Mouse (Mus musculus): ENCODE measurements around the gene 4930451I11Rik. TPM values are rescaled to one million over a fixed set of nuclear protein-coding genes. Genes with fewer than 3 reads are reported as not detected.
A peak's percentile ranks its signal among the peaks of the same experiment; 100 is the strongest.

Gene 4930451I11Rik
- total and polyA plus RNA-seq, 3 experiments, result not detected

DNA sequence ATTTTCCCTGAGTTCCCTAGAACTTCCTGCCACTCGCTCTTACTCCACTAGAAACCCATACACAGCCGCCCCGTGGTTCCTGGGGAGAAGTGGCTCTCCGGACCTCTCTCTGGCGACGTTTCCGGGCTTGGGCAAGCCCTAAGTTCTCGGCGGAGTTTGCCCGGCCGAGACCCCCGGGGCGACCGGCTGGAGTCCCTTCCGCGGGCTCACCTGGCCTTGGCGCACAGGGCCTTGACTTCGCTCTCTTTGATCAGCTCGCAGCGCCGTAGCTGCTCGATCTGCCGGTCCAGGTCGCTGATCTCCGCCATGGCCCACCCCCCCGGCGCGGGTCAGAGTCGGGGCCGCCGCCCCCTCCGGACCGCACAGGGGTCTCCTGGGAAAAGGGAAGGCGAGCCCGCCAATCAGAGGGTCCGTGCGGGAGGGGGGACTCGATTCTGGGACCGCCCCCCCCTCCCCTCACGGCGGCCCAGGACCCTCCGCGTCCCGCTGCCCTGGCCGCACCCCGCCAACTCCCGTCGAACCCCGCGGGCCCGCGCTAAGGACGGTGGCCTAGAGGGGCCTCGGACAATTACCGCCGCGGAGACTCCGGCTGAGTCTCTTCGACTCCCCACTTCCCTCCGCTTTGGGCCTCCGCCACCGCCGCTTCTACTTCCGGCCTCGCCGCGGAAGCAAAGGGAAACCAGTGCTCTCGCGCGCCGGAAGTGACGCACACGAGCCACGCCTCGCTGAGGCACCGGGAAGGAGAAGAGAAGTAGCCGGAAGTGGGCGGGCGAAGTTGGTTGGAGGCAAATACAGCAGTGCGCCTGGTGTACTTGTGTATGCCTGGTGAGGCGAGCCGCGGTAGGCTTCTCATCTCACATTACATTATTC, 39.4 kb downstream of the 4930451I11Rik start, which contains the start of gene Ppp4c:
Gene Ppp4c, minus strand, starts transcription at position 646 of the 870 bp plus-strand sequence.
- Histone ChIP-seq H3K27me3 (replicated peaks) (no peaks in the 10 kb centered on the region), H3K27ac (ENCODE audit: insufficient read depth, low read depth) (peak within 1 kb of the TSS; percentile 90), H3K36me3 (replicated peaks in 1 of 2; ENCODE audit: control insufficient read depth in 1 of 2, insufficient read depth in 1 of 2, low read length in 1 of 2) (peaks cover 57 to 73% of the 10 kb centered on the region in 2 experiments), H3K4me1 (ENCODE audit: control insufficient read depth in 1 of 2, insufficient read depth in 2 of 2) (peaks cover 8 to 60% of the 10 kb centered on the region in 2 experiments), H3K9ac (ENCODE audit: insufficient read depth, low read depth) (peak within 1 kb of the TSS; percentile 96), H3K4me2 (ENCODE audit: insufficient read depth, low read depth, poor library complexity, severe bottlenecking) (peak within 1 kb of the TSS; percentile 72), H3K79me2 (replicated peaks; ENCODE audit: control insufficient read depth, extremely low read depth, insufficient read depth, poor library complexity, severe bottlenecking) (peaks cover 40% of the 10 kb centered on the region), H3K4me3 (replicated peaks in 1 of 3; ENCODE audit: low read depth in 2 of 3, low read length in 2 of 3, poor library complexity in 1 of 3) (peak within 1 kb of the TSS; percentile 71 to 88 (median 81)), H3K9me3 (replicated peaks; ENCODE audit: low read length) (no peaks in the 10 kb centered on the region)
- in situ Hi-C loops (cut with MboI; ENCODE audit: low pct_ligation_motif_present, low pct_unique_long_range_greater_than_20kb, low sequenced_read_pairs), result no loop called here
- dilution Hi-C loops (cut with MboI; ENCODE audit: extremely low pct_ligation_motif_present, extremely low pct_unique_long_range_greater_than_20kb, low sequenced_read_pairs), result no loop called here
- peak; percentile 98 for DNase-seq (ENCODE audit: extremely low read depth)
- TF ChIP-seq TBP (conservative IDR thresholded peaks at IDR 0.05; ENCODE audit: low read depth, low read length), result peak; percentile 59
- peak; percentile 62; the same call in 1 of the 2 replicates for TF ChIP-seq MEF2A (IDR thresholded peaks at IDR 0.05; ENCODE audit: borderline replicate concordance, low read depth, low read length)
- no peak for TF ChIP-seq USF2 (conservative IDR thresholded peaks at IDR 0.05; ENCODE audit: low read depth, low read length)
- peak; percentile 7; the same call in 1 of the 2 replicates for TF ChIP-seq IRF4 (IDR thresholded peaks at IDR 0.05; ENCODE audit: low read depth, low read length)
- TF ChIP-seq TCF12 (IDR thresholded peaks at IDR 0.05; ENCODE audit: low read depth, low read length), result peak; percentile 84
- TF ChIP-seq CHD2 (IDR thresholded peaks at IDR 0.05; ENCODE audit: low read length), result 0 out of 2 replicates have a peak, but pooled peaks have one; percentile 62
- TF ChIP-seq UBTF (IDR thresholded peaks at IDR 0.05; ENCODE audit: low read depth, low read length), result no peak
- no peak for TF ChIP-seq USF1 (IDR thresholded peaks at IDR 0.05; ENCODE audit: low read depth, low read length)
- TF ChIP-seq GABPA (IDR thresholded peaks at IDR 0.05; ENCODE audit: insufficient replicate concordance, low read depth, low read length), result peak; percentile 6; the same call in 1 of the 2 replicates
- peak; percentile 82 for TF ChIP-seq MAZ (IDR thresholded peaks at IDR 0.05; ENCODE audit: low read depth, low read length)
- TF ChIP-seq PAX5 (IDR thresholded peaks at IDR 0.05; ENCODE audit: low read length), result no peak
- TF ChIP-seq BHLHE40 (IDR thresholded peaks at IDR 0.05; ENCODE audit: low read depth, low read length), result 0 out of 2 replicates have a peak, but pooled peaks have one; percentile 1
- no peak for TF ChIP-seq MAFK (IDR thresholded peaks at IDR 0.05; ENCODE audit: insufficient replicate concordance, low read length)
- TF ChIP-seq POLR2A (IDR thresholded peaks at IDR 0.05; ENCODE audit: low read depth, low read length), result peak; percentile 95
- 0 out of 2 replicates have a peak, but pooled peaks have one; percentile 10 for TF ChIP-seq ETS1 (conservative IDR thresholded peaks at IDR 0.05; ENCODE audit: low read depth, low read length)
- no peak for TF ChIP-seq EP300 (IDR thresholded peaks at IDR 0.05; ENCODE audit: low read length)
- peak; percentile 94; the same call in 1 of the 2 replicates for TF ChIP-seq SIN3A (IDR thresholded peaks at IDR 0.05; ENCODE audit: low read length)
- TF ChIP-seq CHD1 (IDR thresholded peaks at IDR 0.05; ENCODE audit: low read depth, low read length), result no peak
- peak; percentile 47; the same call in 1 of the 2 replicates for TF ChIP-seq NRF1 (IDR thresholded peaks at IDR 0.05; ENCODE audit: low read depth, low read length)
- TF ChIP-seq HCFC1 (IDR thresholded peaks at IDR 0.05; ENCODE audit: low read depth, low read length), result peak; percentile 91
- peak; percentile 54; the same call in 1 of the 2 replicates for TF ChIP-seq MYC (IDR thresholded peaks at IDR 0.05; ENCODE audit: low read depth, low read length)
- no peak for TF ChIP-seq RAD21 (IDR thresholded peaks at IDR 0.05; ENCODE audit: low read depth, low read length)
- peak; percentile 96 for TF ChIP-seq POLR2AphosphoS2 (IDR thresholded peaks at IDR 0.05; ENCODE audit: low read depth, low read length)
- TF ChIP-seq ELF1 (IDR thresholded peaks at IDR 0.05; ENCODE audit: low read depth, low read length), result peak; percentile 99
- TF ChIP-seq MXI1 (IDR thresholded peaks at IDR 0.05; ENCODE audit: low read depth, low read length), result peak; percentile 87
- peak; percentile 91; the same call in 1 of the 2 replicates for TF ChIP-seq ZMIZ1 (IDR thresholded peaks at IDR 0.05; ENCODE audit: low read depth, low read length)
- peak; percentile 88; the same call in 1 of the 2 replicates for TF ChIP-seq KAT2A (IDR thresholded peaks at IDR 0.05; ENCODE audit: insufficient replicate concordance, low read length)
- peak; percentile 80 for TF ChIP-seq NELFE (IDR thresholded peaks at IDR 0.05; ENCODE audit: low read depth, low read length)
- TF ChIP-seq JUND (conservative IDR thresholded peaks at IDR 0.05; ENCODE audit: low read depth, low read length), result no peak

All from CH12.LX (cell line).